Mouse (Mus musculus) small intestine, adult 2 months (tissue): ENCODE measurements around the gene Cuedc2.

Experiments
- CTCF ChIP-seq: fragments of 200-500 bp; IDR thresholded peaks from 2 replicates; pipeline ENCODE4 v1.5.1; 2012; ENCODE audit warnings: low read depth, mild to moderate bottlenecking, control low read depth, inconsistent platforms, low read length, moderate library complexity, mixed read lengths; ENCODE audit not compliant: insufficient replicate concordance, insufficient read length; ENCODE audit errors: extremely low read depth
- POLR2A ChIP-seq: fragments of 200-500 bp; IDR thresholded peaks from 2 replicates; pipeline ENCODE4 v1.6.1; 2012; ENCODE audit warnings: low read depth, mild to moderate bottlenecking, control low read depth, inconsistent platforms, low read length, moderate library complexity

DNA sequence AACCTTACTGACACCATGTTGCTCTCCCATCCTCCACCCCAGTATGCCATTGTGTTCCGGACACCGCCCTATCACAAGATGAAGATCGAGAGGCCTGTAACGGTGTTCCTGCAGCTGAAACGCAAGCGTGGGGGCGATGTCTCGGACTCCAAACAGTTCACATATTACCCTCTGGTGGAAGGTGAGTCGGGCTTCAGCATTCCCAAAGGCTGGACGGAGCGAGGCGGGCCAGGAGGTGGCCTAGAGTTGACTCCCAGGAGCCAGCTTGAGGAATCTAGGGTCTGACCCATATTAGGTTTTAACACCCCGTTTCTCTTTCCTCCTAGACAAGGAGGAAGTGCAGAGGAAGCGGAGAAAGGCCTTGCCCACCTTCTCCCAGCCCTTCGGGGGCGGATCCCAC, 30.2 kb downstream of the Cuedc2 start:
- no peak for TF ChIP-seq POLR2A
- TF ChIP-seq CTCF = no peak
